Mouse (Mus musculus) gastrocnemius, postnatal 4 days (tissue): ENCODE data around the gene Rpap1. TPM values are rescaled to one million over a fixed set of nuclear protein-coding genes. Genes with fewer than 3 reads are reported as not detected.

Source experiments
- DNase-seq, 2 experiments: peaks; one replicate each; pipeline ENCODE4 v3.0.0; 2021 to 2022; ENCODE audit warnings: low spot score in 2 of 2, mixed read lengths in 2 of 2
- long read RNA-seq, 2 experiments: library from polyadenylated mRNA; stranded (forward); transcript quantifications; one replicate each; pipeline ENCODE4 v2.0.0; 2021
- total RNA-seq, 2 experiments: library from RNA; stranded (reverse); gene quantifications; 2 replicates each; pipeline ENCODE4 v1.2.3; 2021

Rpap1 gene
- 10 to 100 TPM; 18.3 to 19.9 TPM for total RNA-seq
- long read RNA-seq, experiment 1, full-length matches to known transcripts: 15 of 31 reads
- long read RNA-seq, experiment 1, partial matches to known transcripts: 11 of 31 reads
- long read RNA-seq, experiment 1, other reads (novel, unspliced or antisense): 5 of 31 reads
- long read RNA-seq, experiment 2, full-length matches to known transcripts: 20 of 44 reads
- long read RNA-seq, experiment 2, partial matches to known transcripts: 16 of 44 reads
- long read RNA-seq, experiment 2, other reads (novel, unspliced or antisense): 8 of 44 reads

- DNase-seq: peak; percentile 74 to 87
These were observed at the start of gene Rpap1 for GRCm38 (mm10) chr2:119787206-119787883. TSS of gene Rpap1 (minus strand) at chr2:119787537.

- no peak for DNase-seq
These were observed 46.9 kb upstream of the Rpap1 start for GRCm38 (mm10) chr2:119834231-119834630.

DNA sequence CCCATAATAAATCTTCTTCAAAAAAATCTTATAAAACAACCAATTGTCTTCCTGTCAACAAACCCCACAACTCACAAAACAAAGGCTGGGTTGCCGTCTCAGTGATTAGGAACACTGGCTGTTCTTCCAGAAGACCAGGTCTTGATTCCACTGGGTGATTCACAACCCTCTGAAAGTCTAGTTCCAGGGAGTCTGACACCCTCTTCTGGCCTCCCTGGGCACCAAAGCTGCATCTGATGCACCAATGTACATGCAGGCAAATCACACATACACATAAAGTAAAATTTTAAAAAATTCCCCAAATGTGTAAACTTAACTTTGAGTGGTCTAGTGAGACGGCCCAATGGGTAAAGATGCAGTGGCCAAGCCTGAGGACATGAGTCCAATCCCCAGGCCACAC lies 43.2 kb upstream of the Rpap1 start:
- no peak for DNase-seq

- no peak for DNase-seq
These were observed 33.8 kb upstream of the Rpap1 start for GRCm38 (mm10) chr2:119821136-119821535.

GRCm38 (mm10) chr2:119818668-119819272 lies 31.4 kb upstream of the Rpap1 start:
- no peak for DNase-seq

- no peak for DNase-seq
These were observed 29.7 kb upstream of the Rpap1 start for GRCm38 (mm10) chr2:119817047-119817446.

DNA sequence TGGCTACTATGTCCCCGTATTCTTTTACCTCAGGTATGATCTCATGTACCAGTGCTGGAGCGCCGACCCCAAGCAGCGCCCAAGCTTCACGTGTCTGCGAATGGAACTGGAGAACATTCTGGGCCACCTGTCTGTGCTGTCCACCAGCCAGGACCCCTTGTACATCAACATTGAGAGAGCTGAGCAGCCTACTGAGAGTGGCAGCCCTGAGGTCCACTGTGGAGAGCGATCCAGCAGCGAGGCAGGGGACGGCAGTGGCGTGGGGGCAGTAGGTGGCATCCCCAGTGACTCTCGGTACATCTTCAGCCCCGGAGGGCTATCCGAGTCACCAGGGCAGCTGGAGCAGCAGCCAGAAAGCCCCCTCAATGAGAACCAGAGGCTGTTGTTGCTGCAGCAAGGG lies 29.3 kb upstream of the Rpap1 start:
- DNase-seq: no peak

GRCm38 (mm10) chr2:119814376-119814933 lies 27.1 kb upstream of the Rpap1 start:
- DNase-seq: peak in 1 of 2 experiments; percentile 49

- DNase-seq: no peak
These were observed 24.3 kb upstream of the Rpap1 start for GRCm38 (mm10) chr2:119811490-119812146.

GRCm38 (mm10) chr2:119810890-119811289 lies 23.6 kb upstream of the Rpap1 start:
- no peak for DNase-seq

GRCm38 (mm10) chr2:119808881-119809280 lies 21.5 kb upstream of the Rpap1 start:
- DNase-seq: no peak

- DNase-seq: no peak
These were observed 21.1 kb upstream of the Rpap1 start for GRCm38 (mm10) chr2:119808438-119808837.

GRCm38 (mm10) chr2:119805536-119805935 lies 18.2 kb upstream of the Rpap1 start:
- DNase-seq: no peak

GRCm38 (mm10) chr2:119804776-119805175 lies 17.4 kb upstream of the Rpap1 start:
- no peak for DNase-seq

- no peak for DNase-seq
These were observed 16.9 kb upstream of the Rpap1 start for GRCm38 (mm10) chr2:119804275-119804628.

DNA sequence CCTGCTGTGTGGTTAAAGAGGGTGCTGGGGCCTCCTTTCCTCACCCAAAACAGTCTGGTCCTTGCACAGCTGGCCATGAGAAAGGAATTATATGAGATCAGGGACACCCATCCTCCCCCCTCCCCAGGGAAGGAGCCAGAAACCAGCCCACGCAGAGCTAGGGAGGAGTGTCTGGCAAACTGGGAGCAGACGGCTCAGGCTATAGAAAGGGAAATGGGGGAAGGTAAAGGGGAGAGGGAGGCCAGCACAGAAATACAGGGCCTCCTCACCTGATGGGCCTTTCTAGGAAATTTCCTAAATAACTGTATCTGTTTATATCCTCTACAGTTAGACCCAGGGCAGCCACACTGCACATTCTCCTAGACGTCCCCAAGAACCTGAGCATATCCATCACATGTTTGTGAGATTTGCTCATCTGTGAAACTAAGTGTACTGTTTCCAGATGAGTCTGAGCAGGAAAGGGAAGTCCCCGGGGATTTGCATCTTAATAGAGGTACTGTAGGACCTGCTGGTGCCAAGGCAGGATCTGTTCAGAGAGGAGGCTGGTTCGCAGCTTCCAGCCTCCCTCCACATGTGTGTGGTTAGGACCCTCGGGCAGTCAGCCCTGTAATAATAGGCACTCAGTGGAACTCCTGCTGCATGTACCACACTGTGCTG lies 16.4 kb upstream of the Rpap1 start:
- DNase-seq: no peak

GRCm38 (mm10) chr2:119802767-119803617 lies 15.7 kb upstream of the Rpap1 start:
- DNase-seq: no peak

DNA sequence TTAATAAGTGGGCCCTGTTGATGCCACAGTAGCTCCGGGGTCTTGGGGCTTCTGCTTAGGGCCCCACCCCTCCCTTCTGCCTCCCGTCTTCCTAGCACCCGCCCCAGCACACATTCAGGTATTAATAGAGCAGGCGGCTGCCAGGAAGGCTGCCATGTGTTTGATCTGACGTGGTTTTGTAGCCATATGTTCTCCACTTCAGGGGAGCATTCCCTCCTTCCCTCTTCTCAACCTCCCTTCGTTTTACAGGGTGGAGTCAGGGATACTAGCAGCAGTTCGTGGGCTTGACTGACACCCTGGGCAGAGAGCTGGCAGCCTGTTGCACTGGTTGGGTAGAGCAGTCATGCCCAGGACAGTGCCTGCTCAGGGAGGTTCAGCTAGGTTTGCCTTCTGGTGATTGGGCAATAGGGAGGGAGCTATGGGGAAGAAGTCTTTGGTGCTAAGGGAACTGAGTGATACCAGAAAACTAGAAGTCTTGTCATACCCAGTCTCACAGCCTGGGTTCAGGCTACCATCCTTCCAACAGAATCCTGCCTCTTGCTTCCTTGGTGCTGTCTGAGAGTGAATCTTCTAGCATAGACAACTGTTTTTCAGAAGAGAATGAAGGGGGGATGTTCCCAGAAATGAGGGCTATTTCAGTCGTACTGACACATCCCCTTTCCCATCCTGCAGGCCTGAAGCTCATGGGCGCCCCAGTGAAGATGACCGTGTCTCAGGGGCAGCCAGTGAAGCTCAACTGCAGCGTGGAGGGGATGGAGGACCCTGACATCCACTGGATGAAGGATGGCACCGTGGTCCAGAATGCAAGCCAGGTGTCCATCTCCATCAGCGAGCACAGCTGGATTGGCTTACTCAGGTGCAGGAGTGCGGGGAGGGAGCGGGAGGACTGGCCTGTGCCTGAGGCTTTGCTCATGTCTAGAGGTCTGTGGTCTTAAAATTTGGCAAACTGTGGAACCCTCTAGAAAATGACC lies 13.8 kb upstream of the Rpap1 start:
- DNase-seq: no peak

- DNase-seq: no peak
These were observed 12.7 kb upstream of the Rpap1 start for GRCm38 (mm10) chr2:119799961-119800550.
